Mouse (Mus musculus) cerebellum, postnatal 25 days (tissue): ENCODE data around the gene Sacs.
"Not testable (repeated sequence)": the region's sequence is repeated elsewhere in the genome, so short reads cannot be mapped to it uniquely, and the experiment has no call there.

Source experiments
- DNase-seq, 2 experiments: peaks; one replicate each; pipeline ENCODE4 v3.0.0; 2021; ENCODE audit warnings: mixed read lengths in 2 of 2

Gene Sacs

DNA sequence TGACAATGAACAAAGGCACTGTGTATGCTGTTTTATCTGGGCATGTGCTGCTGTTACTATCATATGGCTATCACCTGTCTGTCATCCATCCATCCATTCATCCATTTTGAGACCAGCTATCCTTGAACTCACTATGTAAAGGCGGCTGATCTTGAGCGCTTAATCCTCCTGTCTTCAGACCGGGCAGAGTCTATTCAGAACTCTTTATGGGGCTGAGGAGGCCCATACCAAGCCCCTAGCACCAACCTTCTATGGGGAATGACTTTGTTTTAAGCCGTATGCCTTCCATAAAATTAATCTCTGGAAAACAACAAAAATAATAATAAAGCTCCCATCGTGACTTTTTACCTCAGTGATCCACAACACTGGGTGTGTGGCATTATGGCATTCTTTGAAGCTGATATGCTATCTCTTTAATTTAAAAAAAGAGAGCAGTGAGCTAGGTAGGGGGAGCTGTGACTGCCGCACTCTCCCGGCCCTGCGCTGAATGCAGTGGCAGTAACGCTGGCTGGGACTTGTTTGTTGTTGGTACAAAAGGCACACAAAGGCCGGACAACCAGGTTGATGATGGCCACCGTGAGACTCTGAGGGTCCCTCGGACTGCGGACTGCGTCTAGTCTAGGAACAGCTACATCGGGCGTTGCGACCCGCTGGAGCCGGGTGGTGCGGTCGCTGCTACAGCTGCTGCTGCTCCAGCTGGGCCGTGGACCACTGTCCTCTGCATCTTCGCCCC lies at the start of gene Sacs:
Sacs (plus strand) TSS at position 464 of the 733 bp plus-strand sequence.
- peak; percentile 70 to 74 for DNase-seq

DNA sequence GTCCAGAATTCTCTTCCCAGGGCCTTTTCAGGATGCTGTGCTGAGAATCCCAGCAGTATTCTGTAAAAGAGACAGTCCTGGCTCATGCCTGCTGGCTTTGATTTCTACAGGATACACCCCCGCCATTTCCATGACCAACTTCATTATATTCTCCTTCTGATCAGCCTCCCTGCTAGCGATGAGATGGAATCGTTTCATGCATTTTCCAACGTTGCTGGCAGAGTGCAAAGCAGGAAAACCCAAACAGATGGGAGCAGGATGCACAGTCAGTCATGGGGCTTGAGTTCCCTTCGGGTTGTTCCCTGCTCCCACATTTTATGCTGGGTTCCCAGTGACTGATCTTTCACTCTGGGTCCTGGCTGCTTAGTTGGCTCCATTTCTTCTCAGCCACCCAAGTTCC lies 47.3 kb upstream of the Sacs start:
- DNase-seq: peak in 1 of 2 experiments; percentile 13

DNA sequence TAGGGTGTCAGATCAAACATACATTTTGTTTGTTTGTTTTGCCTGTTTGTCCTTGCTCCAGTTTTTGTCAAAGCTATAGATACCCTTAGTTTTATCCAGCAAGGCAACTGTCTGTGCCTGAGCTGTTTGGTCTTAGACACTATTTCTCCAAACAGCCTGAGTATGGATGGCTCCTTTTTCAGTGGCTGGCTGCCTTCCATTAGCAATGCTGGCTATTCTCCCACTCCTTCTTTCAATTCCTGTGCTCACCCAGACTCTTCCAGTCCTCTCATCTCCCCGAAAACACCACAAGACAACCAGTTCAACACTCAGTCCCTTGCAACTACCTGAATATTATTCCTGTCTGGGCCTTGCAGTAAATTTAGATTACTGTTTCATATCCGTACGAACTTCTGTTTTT lies 46.2 kb upstream of the Sacs start:
- peak; percentile 29 to 58 for DNase-seq

DNA sequence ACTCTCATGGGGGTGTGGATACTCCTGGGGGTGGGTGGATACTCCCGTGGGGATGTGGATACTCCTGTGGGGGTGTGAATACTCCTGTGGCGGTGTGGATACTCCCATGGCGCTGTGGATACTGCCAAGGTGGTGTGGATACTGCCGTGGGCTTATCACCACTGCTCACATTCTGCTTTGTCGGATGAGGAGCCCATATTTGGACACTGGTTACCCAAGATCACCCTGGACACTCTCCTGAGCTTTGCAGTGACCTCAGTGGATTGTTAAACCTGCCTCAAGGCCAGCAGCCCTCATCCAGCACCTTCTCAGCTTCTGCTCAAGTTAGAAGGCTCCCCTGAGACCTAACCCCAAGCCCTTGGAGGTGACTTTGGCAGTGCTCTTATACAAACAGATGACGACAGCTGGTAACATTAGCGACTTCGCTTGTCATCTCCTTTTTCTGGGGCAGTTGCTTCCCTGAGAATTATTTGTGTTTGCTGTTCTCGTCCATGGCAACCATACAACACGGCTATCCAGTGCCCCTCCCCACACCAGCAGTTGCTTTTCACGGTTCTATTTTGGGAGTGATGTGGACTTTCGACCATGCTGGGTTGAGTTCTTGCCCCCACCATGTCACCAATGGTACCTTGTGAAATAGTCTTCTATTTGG lies 40.2 kb upstream of the Sacs start:
- no peak for DNase-seq

- DNase-seq: no peak
Observed at GRCm38 (mm10) chr14:61100736-61101135, 37.5 kb upstream of the Sacs start.

DNA sequence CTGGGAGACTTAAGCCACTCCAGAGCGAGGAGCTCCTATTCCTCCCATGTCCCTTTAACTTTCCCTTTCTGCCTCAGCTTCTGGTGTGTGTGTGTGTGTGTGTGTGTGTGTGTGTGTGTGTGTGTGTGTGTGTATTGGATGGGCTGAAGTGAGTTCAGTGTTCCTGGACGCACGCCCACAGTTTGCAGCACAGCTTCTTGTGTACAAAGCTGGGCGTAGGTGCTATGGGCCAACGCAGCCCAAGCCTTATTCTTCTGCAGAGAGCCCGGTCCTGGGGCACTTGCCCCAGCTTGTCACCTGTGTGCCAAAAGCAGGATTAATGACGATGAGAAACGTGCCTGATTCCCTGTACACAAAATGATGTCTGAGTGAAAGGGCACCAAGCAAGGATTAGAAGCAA lies 31.9 kb upstream of the Sacs start:
- DNase-seq: no peak

GRCm38 (mm10) chr14:61108625-61109024 lies 29.6 kb upstream of the Sacs start:
- DNase-seq: no peak

DNA sequence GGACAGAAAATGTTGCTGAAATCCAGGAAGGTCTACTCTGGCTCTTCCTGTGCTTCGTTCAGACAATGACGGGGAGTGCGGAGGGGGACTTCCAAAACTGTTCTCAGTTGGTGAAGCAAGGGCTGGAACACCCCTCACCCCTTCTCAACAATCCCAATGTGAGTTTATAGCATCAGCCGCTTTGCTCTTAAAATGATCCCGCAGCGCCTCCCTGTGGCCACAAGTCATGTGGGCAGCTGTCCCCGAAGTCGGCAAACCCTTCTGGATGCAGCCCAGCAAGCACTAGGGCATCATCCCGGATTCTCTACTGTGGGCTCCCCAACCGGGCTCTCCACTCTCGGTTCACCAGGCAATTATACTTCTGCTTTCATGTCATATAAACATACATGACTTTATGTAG lies 25.9 kb upstream of the Sacs start:
- DNase-seq: peak; percentile 86 to 91

DNA sequence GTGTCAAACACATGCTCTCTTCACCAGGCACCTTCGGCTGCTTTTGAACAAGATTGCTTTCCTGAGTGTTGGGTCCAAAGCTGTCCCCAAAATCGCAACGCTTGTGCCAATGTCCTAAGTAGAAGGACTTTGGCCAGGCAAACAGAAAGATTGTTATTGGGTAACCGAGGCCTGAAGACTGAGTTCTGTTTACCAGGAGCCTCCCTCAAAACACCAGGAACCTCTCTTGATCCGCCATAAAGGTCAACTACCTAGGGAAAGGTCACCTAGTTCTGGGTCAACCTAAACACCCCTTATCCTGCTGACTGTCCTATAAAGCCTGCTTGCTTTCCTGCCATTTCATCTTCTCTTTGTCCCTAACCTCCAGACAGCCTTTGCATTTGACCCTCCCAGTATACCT lies 13.5 kb upstream of the Sacs start:
- DNase-seq: no peak

- no peak for DNase-seq
Observed at GRCm38 (mm10) chr14:61125201-61125600, 13.1 kb upstream of the Sacs start.

- not testable (repeated sequence) for DNase-seq
Observed at GRCm38 (mm10) chr14:61127365-61127764, 10.9 kb upstream of the Sacs start.

- DNase-seq: no peak
Observed at GRCm38 (mm10) chr14:61128961-61129507, 9.2 kb upstream of the Sacs start.

- no peak for DNase-seq
Observed at GRCm38 (mm10) chr14:61132556-61132955, 5.7 kb upstream of the Sacs start.

- no peak for DNase-seq
Observed at GRCm38 (mm10) chr14:61134381-61135030, 3.8 kb upstream of the Sacs start.

- no peak for DNase-seq
Observed at GRCm38 (mm10) chr14:61137410-61137809, 847 bp upstream of the Sacs start.

GRCm38 (mm10) chr14:61138727-61139067 lies 440 bp downstream of the Sacs start:
- DNase-seq: no peak

- DNase-seq: no peak
Observed at GRCm38 (mm10) chr14:61143358-61143757, 5.1 kb downstream of the Sacs start.

- peak in 1 of 2 experiments; percentile 73 for DNase-seq
Observed at GRCm38 (mm10) chr14:61143869-61144268, 5.6 kb downstream of the Sacs start.

- not testable (repeated sequence) for DNase-seq
Observed at GRCm38 (mm10) chr14:61150416-61150815, 12.2 kb downstream of the Sacs start.

- DNase-seq: peak in 1 of 2 experiments; percentile 42
Observed at GRCm38 (mm10) chr14:61154900-61155585, 16.8 kb downstream of the Sacs start.

DNA sequence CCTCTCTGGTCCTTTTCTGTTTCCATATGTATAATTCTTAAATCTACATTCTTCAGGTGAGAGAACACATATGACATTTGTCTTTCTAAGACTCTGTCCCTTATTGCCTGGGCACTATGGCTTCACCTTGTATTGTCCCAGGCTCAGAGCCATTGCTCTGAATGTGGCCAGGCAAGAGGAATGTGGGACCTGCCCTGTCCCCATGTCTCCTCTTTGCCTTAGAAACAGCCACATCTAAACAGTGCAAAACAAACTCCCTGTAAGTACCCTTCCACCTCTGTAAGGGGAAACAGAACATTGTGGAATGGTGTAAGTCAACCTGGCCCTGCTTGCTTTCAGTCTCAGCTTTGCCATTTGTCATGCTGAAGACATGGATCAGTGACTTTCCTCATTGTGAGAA lies 17.4 kb downstream of the Sacs start:
- no peak for DNase-seq

- DNase-seq: not testable (repeated sequence)
Observed at GRCm38 (mm10) chr14:61157426-61157825, 19.2 kb downstream of the Sacs start.

DNA sequence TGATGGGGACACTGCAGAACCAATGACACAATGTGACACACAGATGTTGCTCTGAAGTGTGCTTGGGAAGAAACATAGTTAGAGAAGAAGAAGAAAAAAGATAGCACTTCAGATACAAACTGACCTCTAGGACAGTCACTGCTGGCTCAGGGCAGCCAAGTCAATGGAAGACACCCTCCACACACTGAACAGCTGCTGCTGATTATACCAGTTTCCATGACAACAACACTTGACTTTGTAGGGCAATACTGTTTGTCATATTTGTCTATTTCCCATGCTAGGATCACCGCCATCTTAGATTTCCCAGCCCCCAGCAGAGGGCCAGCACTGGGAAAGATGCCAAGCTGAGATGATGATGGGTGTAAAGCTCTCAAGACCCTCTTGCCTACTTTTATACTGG lies 22.7 kb downstream of the Sacs start:
- DNase-seq: no peak
